Mouse (Mus musculus): Measurements from ENCODE around the gene Iqgap2. TPM values are rescaled to one million over a fixed set of nuclear protein-coding genes. Genes with fewer than 3 reads are reported as not detected.

The Iqgap2 gene
- total RNA-seq, 4 experiments from 2014 or later = 2.5 to 4.9 (median 4.0) TPM

- no peak for DNase-seq (ENCODE audit: low spot score)
Measured at GRCm38 (mm10) chr13:95829431-95830171, 62.1 kb downstream of the Iqgap2 start.

DNA sequence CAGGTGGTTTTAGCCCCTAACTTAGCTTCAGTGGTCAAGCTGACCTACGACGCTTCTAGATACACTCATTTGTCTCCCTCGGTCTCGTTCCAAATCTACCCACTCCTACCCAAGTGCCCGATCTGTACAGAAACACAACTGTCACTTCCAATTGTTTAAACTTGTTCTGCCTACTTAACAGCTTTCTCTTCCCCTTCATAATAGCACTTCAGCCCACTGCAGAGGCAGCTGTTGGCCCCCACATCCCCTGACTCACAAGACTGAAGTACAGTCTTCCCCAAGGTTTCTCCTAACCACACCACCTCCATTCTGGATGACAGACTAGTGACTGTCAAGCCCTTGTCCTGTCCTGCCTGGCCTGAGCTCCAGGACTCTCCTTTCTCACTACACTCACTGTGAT, 63.1 kb downstream of the Iqgap2 start:
- no peak for DNase-seq (ENCODE audit: low spot score)

DNA sequence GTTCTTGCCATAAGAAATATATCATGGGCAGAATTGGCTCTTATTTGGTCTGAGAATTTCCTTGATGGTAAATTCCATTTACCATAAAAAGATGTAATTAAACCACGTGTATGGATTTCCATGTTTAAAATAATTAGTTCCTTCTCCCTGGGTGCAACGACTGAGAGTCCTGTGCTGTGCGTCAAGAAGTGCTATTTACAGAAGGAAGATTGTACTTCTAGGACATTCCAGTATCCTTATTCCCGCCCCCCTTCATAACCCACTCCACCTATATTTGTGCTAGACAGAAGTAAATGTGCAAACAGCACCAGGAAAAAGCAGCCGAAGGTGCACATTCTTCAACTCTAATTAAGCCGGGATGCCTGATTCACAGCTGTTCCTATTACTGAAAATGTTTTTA, 65.5 kb downstream of the Iqgap2 start:
- DNase-seq (ENCODE audit: low spot score) = no peak

DNA sequence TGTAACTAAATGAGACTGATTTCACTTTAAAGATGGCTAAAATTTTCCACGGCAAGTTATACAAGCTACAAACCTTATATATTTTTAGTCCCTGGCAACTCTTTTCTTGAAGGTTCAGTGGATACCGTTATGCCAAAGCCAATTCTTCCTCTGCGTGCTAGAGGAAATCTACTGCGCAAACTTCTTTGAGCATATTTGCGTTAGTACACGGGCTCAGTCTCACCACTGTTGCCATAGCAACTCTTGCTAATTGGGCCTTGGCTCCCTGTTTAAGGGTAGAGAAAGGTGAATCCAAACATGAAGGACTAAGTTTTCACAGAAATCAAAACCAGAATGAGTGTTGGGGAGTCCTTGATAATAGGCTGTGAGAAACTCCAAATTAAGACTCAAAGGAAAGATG, 68.8 kb downstream of the Iqgap2 start:
- no peak for DNase-seq (ENCODE audit: low spot score)

- no peak for DNase-seq (ENCODE audit: low spot score)
Measured at GRCm38 (mm10) chr13:95820071-95820470, 71.7 kb downstream of the Iqgap2 start.

- no peak for DNase-seq (ENCODE audit: low spot score)
Measured at GRCm38 (mm10) chr13:95818941-95819340, 72.8 kb downstream of the Iqgap2 start.

DNA sequence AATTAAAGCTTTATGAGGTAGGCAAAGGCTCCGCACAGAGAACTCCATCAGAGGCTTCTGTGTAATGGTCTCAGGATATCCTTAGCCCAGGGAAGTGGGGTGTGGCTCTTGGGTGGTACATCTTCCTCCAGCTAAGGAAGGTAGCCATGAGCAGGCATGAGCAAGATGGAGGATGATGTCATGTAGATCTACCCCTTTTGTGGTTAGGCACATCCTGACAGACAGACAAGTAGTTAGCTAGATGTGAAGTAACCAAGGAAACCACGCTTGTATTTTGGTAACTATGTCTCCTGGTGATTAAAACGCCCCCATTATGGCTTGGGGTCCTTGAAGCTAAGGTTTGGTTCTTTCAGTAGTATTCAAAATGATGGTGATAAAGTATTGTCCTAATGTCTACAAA, 78.1 kb downstream of the Iqgap2 start:
- no peak for DNase-seq (ENCODE audit: low spot score)

DNA sequence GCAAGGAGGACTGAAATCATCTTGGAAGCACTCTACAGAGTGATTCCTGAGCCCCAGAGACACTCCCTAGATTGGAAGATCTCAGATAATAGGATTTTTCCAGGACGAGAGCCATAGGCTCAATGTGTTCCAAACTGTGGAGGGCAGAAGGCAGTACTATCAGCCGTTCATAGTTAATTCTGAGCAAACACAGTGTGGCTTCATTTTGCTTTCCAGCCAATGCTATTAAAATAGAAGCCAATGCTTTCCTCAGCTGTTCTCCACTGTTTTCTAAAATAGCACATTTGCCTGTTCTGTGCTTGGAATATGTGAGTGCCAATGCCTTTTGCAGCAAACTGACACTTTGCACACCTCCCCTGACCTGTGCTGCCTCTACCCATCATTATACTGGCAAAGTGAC, 80.9 kb downstream of the Iqgap2 start:
- DNase-seq (ENCODE audit: low spot score) = no peak

DNA sequence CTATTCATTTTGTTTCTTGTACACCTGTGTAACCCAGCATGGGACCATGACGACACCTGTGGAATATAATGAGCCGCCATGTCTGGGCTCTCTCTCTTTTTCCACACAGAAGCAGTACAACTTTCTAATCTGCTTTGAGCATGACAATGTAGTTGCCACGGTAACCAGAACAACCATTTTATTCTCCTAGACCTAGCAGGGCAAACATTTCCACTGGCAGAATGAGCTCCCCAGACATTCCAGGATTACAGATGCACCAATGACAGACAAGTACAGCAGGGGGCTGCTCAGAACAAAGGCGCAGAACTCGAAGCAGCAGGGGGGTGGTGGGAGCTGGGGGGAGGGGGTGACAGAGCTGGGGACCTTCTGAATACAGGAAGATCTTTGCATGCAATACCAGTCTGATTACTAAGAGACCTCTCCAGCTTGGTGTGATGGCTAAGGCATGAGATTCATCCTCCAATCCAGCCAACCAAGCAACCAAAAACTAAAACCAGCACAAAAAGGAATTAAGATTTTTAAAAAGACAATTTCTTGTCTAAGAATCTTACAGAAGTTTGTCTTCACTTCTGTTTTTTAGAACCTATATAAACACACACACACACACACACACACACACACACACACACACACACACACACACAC, 84.5 kb downstream of the Iqgap2 start:
- DNase-seq (ENCODE audit: low spot score) = no peak

GRCm38 (mm10) chr13:95805469-95806166, 86.1 kb downstream of the Iqgap2 start:
- DNase-seq (ENCODE audit: low spot score) = no peak

GRCm38 (mm10) chr13:95804113-95804512, 87.6 kb downstream of the Iqgap2 start:
- DNase-seq (ENCODE audit: low spot score) = no peak

- no peak for DNase-seq (ENCODE audit: low spot score)
Measured at GRCm38 (mm10) chr13:95800925-95801324, 90.8 kb downstream of the Iqgap2 start.

DNA sequence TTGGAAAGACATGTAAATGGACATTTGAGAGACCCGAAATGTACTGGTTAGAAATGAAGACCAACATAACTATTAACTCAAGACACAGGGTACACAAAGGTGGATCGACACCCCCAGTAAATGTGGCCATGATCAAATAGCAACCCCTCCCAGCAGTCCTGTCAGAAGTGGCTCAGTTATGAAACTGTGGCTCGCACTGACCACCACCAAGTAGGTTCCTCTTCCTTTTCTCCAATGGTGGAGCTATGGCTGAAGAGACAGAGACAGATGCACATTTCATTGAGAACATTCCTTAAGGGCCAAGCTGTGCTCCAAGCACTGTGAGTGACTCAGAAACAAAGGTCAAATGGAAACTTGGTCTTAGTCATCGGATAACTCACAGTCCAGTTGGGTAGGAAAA, 92.4 kb downstream of the Iqgap2 start:
- no peak for DNase-seq (ENCODE audit: low spot score)

DNA sequence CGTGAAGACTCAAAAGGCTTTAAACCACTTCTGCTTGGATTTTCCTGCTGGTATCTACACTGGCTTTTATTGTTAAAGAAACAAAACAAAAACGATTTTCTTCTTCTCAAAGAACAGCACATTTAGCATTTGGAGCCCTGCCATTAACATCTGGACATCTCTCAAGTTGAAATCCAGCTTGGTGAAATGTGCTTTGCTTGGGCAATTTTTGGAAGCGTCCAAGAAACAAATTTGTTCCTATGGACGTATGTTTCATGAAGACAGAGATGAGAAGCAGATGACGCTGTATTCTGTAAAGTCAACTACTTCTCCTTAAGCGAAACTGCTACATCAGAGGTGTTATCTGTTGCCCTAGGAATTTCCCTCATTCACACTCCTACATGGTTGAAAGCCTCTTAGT, 93.0 kb downstream of the Iqgap2 start:
- DNase-seq (ENCODE audit: low spot score) = no peak

DNA sequence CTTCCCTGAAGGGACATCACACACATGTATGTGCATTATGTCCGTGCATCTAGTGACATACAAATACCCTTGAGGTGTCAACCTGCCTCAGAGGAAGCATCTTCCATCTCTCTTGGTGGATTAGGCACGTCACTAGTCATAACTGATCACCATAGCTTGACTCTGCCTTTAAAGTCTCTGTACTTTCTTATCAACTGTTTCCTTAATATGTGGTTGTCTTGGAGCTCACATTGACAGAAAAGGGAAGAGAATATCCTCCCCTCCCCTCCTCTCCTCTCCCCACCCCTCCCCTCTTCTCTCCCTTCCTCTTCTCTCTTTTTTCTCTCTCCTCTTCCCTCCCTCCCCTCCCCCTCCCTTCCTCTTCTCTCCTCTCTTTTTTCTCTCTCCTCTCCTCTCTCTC, 94.2 kb downstream of the Iqgap2 start:
- no peak for DNase-seq (ENCODE audit: low spot score)

GRCm38 (mm10) chr13:95794346-95794745, 97.4 kb downstream of the Iqgap2 start:
- DNase-seq (ENCODE audit: low spot score) = peak; percentile 11

GRCm38 (mm10) chr13:95790883-95791282, 100.8 kb downstream of the Iqgap2 start:
- DNase-seq (ENCODE audit: low spot score) = no peak

GRCm38 (mm10) chr13:95788631-95789376, 102.9 kb downstream of the Iqgap2 start:
- DNase-seq (ENCODE audit: low spot score) = no peak

DNA sequence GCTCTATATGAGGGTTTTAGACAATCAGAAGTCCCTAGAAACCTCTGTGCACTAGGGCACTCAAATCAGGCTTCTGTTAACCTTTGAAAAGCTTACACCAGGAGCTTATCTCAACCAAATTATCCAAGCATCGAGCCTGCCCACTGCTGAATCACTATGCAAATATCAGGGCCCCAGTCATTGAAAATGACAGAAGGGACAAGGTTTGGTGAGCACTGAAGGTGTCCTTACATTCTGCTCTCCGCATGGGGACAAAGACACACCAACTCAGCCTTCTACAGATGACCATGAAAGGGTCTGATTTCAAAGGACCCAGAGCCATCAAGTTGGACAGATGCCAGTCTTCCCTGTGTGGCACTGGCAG, 108.8 kb downstream of the Iqgap2 start:
- DNase-seq (ENCODE audit: low spot score) = no peak

DNA sequence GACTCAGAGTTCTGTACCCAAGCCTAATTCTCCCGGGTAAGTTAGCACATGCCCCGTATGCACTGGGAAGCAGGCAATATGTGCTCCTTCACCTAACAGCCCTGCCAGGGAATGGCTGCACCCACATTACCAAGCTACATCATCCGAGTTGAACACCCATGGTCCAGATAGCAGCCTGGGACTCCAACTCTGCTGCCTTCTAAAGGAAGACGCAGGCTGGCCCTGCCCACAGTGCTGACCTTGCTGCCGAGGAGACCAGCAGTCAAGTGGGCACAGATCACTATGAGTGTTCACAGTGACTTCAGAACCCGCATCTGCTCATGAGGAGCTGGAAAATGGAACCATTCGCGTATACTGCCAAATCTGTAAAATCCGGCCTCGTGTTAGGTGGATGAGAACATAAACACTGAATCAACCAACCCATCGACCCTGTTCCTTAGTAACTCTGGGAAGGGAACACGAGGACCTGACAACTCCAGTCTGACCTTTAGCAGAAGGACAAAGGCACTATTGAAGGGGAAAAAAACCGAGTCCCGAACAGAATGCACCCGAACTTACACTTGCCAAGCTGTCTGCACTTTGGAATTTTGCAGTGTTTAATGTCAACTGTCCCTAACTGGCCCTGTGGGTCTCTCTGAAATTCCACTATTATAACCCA, 109.3 kb downstream of the Iqgap2 start:
- DNase-seq (ENCODE audit: low spot score) = no peak

DNA sequence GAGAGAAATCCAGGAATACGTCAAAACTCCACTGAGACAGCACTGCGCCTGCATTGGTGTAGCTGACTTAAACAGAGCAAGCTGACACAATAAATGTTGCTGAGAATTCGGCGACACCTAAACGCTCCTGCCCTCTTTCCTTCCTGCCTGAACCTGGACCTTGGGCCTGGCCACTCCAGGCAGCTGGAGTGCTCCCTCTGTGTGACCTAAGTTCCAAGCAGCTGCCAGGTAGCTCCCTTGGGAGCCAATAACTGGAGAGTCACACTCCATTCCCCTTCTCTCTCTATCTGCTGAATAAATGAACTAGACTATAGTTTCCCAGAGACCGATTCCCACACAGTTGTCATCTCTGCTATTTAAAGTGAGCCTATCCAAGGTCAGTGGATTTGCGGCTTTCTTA, 111.7 kb downstream of the Iqgap2 start:
- no peak for DNase-seq (ENCODE audit: low spot score)

DNA sequence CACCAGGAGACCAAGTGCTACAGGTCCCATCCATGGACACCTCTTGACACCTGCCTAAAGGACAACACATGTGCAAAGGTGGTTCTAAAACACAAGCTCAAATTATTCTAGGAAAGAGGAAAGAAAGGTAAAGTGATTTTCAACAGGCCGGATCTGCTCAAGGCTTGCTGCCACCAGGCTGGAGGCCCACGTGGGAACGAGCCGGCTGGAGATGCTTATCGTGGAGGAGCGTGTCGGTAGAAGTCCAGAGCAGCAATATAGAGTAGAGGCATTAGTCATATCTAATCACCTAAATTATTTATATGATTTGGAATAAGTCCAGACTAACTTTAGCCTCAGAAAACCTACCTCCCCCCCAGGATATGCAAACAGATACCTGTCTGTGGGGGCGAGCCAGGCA, 112.5 kb downstream of the Iqgap2 start:
- no peak for DNase-seq (ENCODE audit: low spot score)
